Comparison of ENCODE assay signal across 8 mouse cellular contexts in genomic region chr7:70624727-70625642, GRCm38 (mm10).
DNase-seq lines count a peak whose midpoint lies in the region; ATAC-seq and TF ChIP-seq lines count a peak whose summit lies in the region.

No protein-coding gene starts in this region.

- peak overlapping the region; percentile 67 for H3K4me2 ChIP-seq in lung, embryonic 14.5 days

- peak overlapping the region; percentile 78 for H3K27ac ChIP-seq in lung, embryonic 14.5 days (ENCODE audit: low read depth)

- WGBS in lung, embryonic 14.5 days: 2% methylated on average over 30 of the region's 30 CpGs

- H3K36me3 ChIP-seq in lung, embryonic 14.5 days (ENCODE audit: insufficient read depth): no peaks in the 10 kb centered on the region

- peak; percentile 91 for DNase-seq in adrenal gland, postnatal 14 days
- peak; percentile 62 for DNase-seq in embryo, embryonic 11 days
- peak; percentile 42 to 53 for DNase-seq in heart, adult 9 months (ENCODE audit: low spot score in 2 of 2)
- peak; percentile 78 to 82 for DNase-seq in kidney, adult 8-10 months
- DNase-seq in lung, embryonic 14.5 days: peak; percentile 82
- peak; percentile 48 for DNase-seq in ovary, postnatal 14 days (ENCODE audit: low spot score)
- no peak for DNase-seq in thymus, adult 18-20 months
- no peak for DNase-seq in spleen, postnatal 36 days (ENCODE audit: low spot score in 2 of 2)

- H3K4me1 ChIP-seq in lung, embryonic 14.5 days (ENCODE audit: insufficient read depth): peaks cover 21% of the 10 kb centered on the region

- H3K9me3 ChIP-seq in lung, embryonic 14.5 days (ENCODE audit: low read depth, low read length): no peaks in the 10 kb centered on the region

- peak overlapping the region; percentile 17 for H3K9ac ChIP-seq in lung, embryonic 14.5 days

- TF ChIP-seq CTCF in lung, embryonic 14.5 days (IDR thresholded peaks at IDR 0.05; ENCODE audit: low read depth): no peak

- no peaks in the 10 kb centered on the region for H3K27me3 ChIP-seq in lung, embryonic 14.5 days (ENCODE audit: insufficient read depth, low read length)

- peak; percentile 83 for ATAC-seq in lung, embryonic 14.5 days (ENCODE audit: insufficient read depth)

- peak overlapping the region; percentile 20 for H3K4me3 ChIP-seq in lung, embryonic 14.5 days (ENCODE audit: low read depth, low read length)

Comparison
In these comparisons a context has a peak if more than half of its experiments do, and no peak if none do; other contexts are left out.
1. DNase-seq: peak in adrenal gland, postnatal 14 days (single experiment), embryo, embryonic 11 days (single experiment), heart, adult 9 months (2 of 2), kidney, adult 8-10 months (2 of 2), lung, embryonic 14.5 days (single experiment) and ovary, postnatal 14 days (single experiment); none in thymus, adult 18-20 months (0 of 2) and spleen, postnatal 36 days (0 of 2).